Comparison of ENCODE assay signal across 9 mouse cellular contexts in the genomic region with DNA sequence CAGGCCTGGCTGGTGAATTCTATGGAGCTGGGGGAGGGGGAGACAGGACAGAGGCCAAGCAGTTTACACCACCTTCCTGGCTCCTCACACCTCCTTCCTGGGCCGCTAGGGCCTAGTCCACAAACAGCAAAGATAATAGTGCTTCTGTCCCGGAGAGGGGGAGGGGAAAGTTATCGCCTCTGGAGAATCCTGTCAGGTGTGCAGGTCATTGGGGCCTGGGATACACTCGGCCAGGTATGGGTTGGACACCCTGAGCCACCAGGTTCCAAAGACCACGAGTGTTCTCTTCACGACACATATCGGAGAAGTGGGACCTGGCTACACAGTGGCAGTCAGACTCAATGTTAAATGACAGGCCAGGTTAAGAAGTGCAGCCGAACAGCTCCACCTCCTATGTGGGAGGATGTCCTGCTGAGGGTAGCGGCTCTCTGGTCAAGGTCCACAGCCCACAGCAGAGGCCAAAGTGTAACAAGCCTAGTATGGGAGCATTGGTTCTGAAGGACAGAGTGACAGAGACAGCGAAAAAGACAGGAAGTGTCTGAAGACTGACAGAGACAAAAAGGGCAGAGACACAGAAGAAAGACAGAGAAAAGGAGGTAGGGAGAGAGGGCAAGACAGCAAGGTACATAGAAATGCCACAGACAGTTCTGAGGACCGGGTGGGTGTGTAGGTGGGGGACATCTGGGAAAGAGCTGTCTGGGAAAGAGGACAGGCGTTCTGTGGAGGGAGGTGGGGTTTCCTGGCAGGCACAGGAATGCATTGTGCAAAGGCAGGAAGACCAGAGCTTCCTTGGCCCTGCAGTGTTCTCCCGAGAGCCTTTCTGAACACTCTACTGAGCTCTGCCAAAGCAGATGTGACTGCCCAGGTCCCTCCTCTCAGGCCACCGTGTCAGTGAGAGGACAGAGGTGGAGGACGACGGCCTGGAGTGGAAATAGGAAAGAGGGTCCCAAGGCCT. TPM values are rescaled to one million over a fixed set of nuclear protein-coding genes. Genes with fewer than 3 reads are reported as not detected.
DNase-seq lines count a peak whose midpoint lies in the region; ATAC-seq and TF ChIP-seq lines count a peak whose summit lies in the region.
"Had no signal": no experiment of that assay in that cellular context is flagged by ENCODE, and none has a peak within 500 bp of the region (broad histone marks: within the 10 kb centered on the region; RNA-seq: fewer than 3 reads in every experiment).

No protein-coding gene starts in this region.

- 0 out of 2 replicates have a peak overlapping the region, but pooled peaks have one; percentile 38 for H3K9ac ChIP-seq in embryonic facial prominence, embryonic 12.5 days
- no peak overlapping the region for H3K9ac ChIP-seq in intestine, postnatal 0 days (ENCODE audit: low read depth, low read length)
- H3K9ac ChIP-seq in liver, embryonic 14.5 days (replicated peaks): no peak overlapping the region

- TF ChIP-seq EP300 in liver, embryonic 14.5 days (IDR thresholded peaks at IDR 0.05; ENCODE audit: low read depth): no peak

- no peaks in the 10 kb centered on the region for H3K9me3 ChIP-seq in erythroblast, embryonic 14.5 days (ENCODE audit: control insufficient read depth, low read length)
- no peaks in the 10 kb centered on the region for H3K9me3 ChIP-seq in embryonic facial prominence, embryonic 12.5 days
- H3K9me3 ChIP-seq in intestine, postnatal 0 days (ENCODE audit: control insufficient read depth): no peaks in the 10 kb centered on the region
- no peaks in the 10 kb centered on the region for H3K9me3 ChIP-seq in liver, embryonic 14.5 days (ENCODE audit: control insufficient read depth, low read length)

- peaks cover 1% of the 10 kb centered on the region for H3K27me3 ChIP-seq in erythroblast, embryonic 14.5 days (ENCODE audit: control insufficient read depth)
- peaks cover 3% of the 10 kb centered on the region; the same call in 1 of the 2 replicates for H3K27me3 ChIP-seq in embryonic facial prominence, embryonic 12.5 days
- H3K27me3 ChIP-seq in intestine, postnatal 0 days (replicated peaks; ENCODE audit: control insufficient read depth, insufficient read depth, low read length): no peaks in the 10 kb centered on the region
- no peaks in the 10 kb centered on the region for H3K27me3 ChIP-seq in liver, embryonic 14.5 days (ENCODE audit: control insufficient read depth, insufficient read depth, low read length)
- H3K27me3 ChIP-seq: CH12.LX had no signal

- peaks cover 6% of the 10 kb centered on the region for H3K4me1 ChIP-seq in erythroblast, embryonic 14.5 days (ENCODE audit: control insufficient read depth)
- peaks cover 9% of the 10 kb centered on the region; the same call in 1 of the 2 replicates for H3K4me1 ChIP-seq in embryonic facial prominence, embryonic 12.5 days
- H3K4me1 ChIP-seq in intestine, postnatal 0 days (replicated peaks; ENCODE audit: control insufficient read depth, insufficient read depth, low read length): peaks cover 11% of the 10 kb centered on the region; the same call in 1 of the 2 replicates
- H3K4me1 ChIP-seq in liver, embryonic 14.5 days (replicated peaks; ENCODE audit: control insufficient read depth in 2 of 2, insufficient read depth in 2 of 2, low read length in 1 of 2): peaks cover 0 to 10% of the 10 kb centered on the region in 2 experiments; a peak in 2 of 4 replicates

- no peak overlapping the region for H3K27ac ChIP-seq in embryonic facial prominence, embryonic 12.5 days
- H3K27ac ChIP-seq in intestine, postnatal 0 days (ENCODE audit: low read depth, low read length): peak overlapping the region; percentile 90
- H3K27ac ChIP-seq in liver, embryonic 14.5 days: peak overlapping the region; percentile 50

- WGBS in embryonic facial prominence, embryonic 12.5 days: 63% methylated on average over 16 of the region's 16 CpGs
- 33% methylated on average over 16 of the region's 16 CpGs for WGBS in intestine, postnatal 0 days
- 48% methylated on average over 16 of the region's 16 CpGs for WGBS in liver, embryonic 14.5 days (ENCODE audit: insufficient replicate concordance)

- no peaks in the 10 kb centered on the region for H3K36me3 ChIP-seq in erythroblast, embryonic 14.5 days (ENCODE audit: control insufficient read depth)
- no peaks in the 10 kb centered on the region for H3K36me3 ChIP-seq in embryonic facial prominence, embryonic 12.5 days
- H3K36me3 ChIP-seq in intestine, postnatal 0 days (ENCODE audit: control insufficient read depth, insufficient read depth): 0 out of 2 replicates have a peak, but pooled peaks cover 5% of the 10 kb centered on the region
- no peaks in the 10 kb centered on the region for H3K36me3 ChIP-seq in liver, embryonic 14.5 days (replicated peaks; ENCODE audit: control insufficient read depth, insufficient read depth, low read depth)

- H3K4me2 ChIP-seq in embryonic facial prominence, embryonic 12.5 days (replicated peaks): no peak overlapping the region
- peak overlapping the region; percentile 56 for H3K4me2 ChIP-seq in intestine, postnatal 0 days (replicated peaks; ENCODE audit: low read depth)
- peak overlapping the region; percentile 40 for H3K4me2 ChIP-seq in liver, embryonic 14.5 days (ENCODE audit: low read depth)

- peak; percentile 39 for TF ChIP-seq CTCF in intestine, postnatal 0 days (IDR thresholded peaks at IDR 0.05; ENCODE audit: low read depth)
- no peak for TF ChIP-seq CTCF in liver, embryonic 14.5 days (IDR thresholded peaks at IDR 0.05; ENCODE audit: low read depth)

- H3K4me3 ChIP-seq in erythroblast, embryonic 14.5 days (replicated peaks): peak overlapping the region; percentile 21
- H3K4me3 ChIP-seq in embryonic facial prominence, embryonic 12.5 days: no peak overlapping the region
- no peak overlapping the region; the same call in 1 of the 2 replicates for H3K4me3 ChIP-seq in intestine, postnatal 0 days (ENCODE audit: low read depth, low read length)
- peak overlapping the region in 1 of 2 experiments; percentile 5; a peak in 2 of 4 replicates for H3K4me3 ChIP-seq in liver, embryonic 14.5 days (ENCODE audit: insufficient read depth in 1 of 2, low read depth in 2 of 2, low read length in 2 of 2)

- DNase-seq in liver, embryonic 14.5 days (ENCODE audit: low read depth in 3 of 3, low spot score in 3 of 3): peak in 1 of 3 experiments; percentile 33
- no peak for DNase-seq in retina, postnatal 1 day
- no peak for DNase-seq in urinary bladder, adult 2 months (ENCODE audit: low spot score)

- ATAC-seq in erythroblast, adult 5-6 weeks (replicated peaks; ENCODE audit: low FRiP score, poor library complexity, severe bottlenecking): no peak
- ATAC-seq in embryonic facial prominence, embryonic 12.5 days (ENCODE audit: insufficient number of reproducible peaks, insufficient read depth, low FRiP score, low TSS enrichment): no peak
- ATAC-seq in intestine, postnatal 0 days: peak; percentile 84
- peak; percentile 64 for ATAC-seq in liver, embryonic 14.5 days (ENCODE audit: insufficient read depth)
- ATAC-seq in megakaryocyte, adult 5-6 weeks (ENCODE audit: poor library complexity, severe bottlenecking): no peak

RNA-seq across cellular contexts. Expression of a gene that starts 14.6 kb away (rescaled TPM):
- 0.01 and 0.11 TPM in 2 replicates for polyA plus RNA-seq in erythroblast, embryonic 14.5 days (2012)
- 4.4 and 12.7 TPM in 2 replicates for total RNA-seq in erythroblast, adult 5-6 weeks (2015; ENCODE audit: low replicate concordance)
- 2.8 and 7.0 TPM in 2 replicates for total RNA-seq in erythroblast, adult 5-6 weeks (2017; ENCODE audit: low replicate concordance)
- 14.0 and 16.1 TPM in 2 replicates for polyA plus RNA-seq in embryonic facial prominence, embryonic 12.5 days (2016; fragmentation: Nextera tagmentation; extraction: Ambion mirVana)
- 24.0 and 25.0 TPM in 2 replicates for polyA plus RNA-seq in intestine, postnatal 0 days (2015; fragmentation: Nextera tagmentation; extraction: Ambion mirVana)
- polyA plus RNA-seq in liver, embryonic 14.5 days (2012; rRNA removed): 10.3 and 10.4 TPM in 2 replicates
- polyA plus RNA-seq in liver, embryonic 14.5 days (2014; fragmentation: Nextera tagmentation; extraction: Ambion mirVana): 6.6 and 7.3 TPM in 2 replicates
- 7.3 and 8.4 TPM in 2 replicates for total RNA-seq in megakaryocyte, adult 5-6 weeks (2015)
- 12.7 and 13.9 TPM in 2 replicates for total RNA-seq in megakaryocyte, adult 5-6 weeks (2017)
- 29.5 and 35.3 TPM in 2 replicates for polyA plus RNA-seq in urinary bladder, adult 2 months (2012; rRNA removed)

RNA-seq across cellular contexts. Expression of a gene that starts 40.5 kb away (rescaled TPM):
- polyA plus RNA-seq in erythroblast, embryonic 14.5 days (2012): 0.37 and 0.42 TPM in 2 replicates
- total RNA-seq in erythroblast, adult 5-6 weeks (2015; ENCODE audit: low replicate concordance): 4.8 and 5.0 TPM in 2 replicates
- total RNA-seq in erythroblast, adult 5-6 weeks (2017; ENCODE audit: low replicate concordance): 11.2 and 20.9 TPM in 2 replicates
- 0.43 and 0.46 TPM in 2 replicates for polyA plus RNA-seq in embryonic facial prominence, embryonic 12.5 days (2016; fragmentation: Nextera tagmentation; extraction: Ambion mirVana)
- 0.10 and 0.26 TPM in 2 replicates for polyA plus RNA-seq in intestine, postnatal 0 days (2015; fragmentation: Nextera tagmentation; extraction: Ambion mirVana)
- polyA plus RNA-seq in liver, embryonic 14.5 days (2012; rRNA removed): 0.61 and 0.63 TPM in 2 replicates
- polyA plus RNA-seq in liver, embryonic 14.5 days (2014; fragmentation: Nextera tagmentation; extraction: Ambion mirVana): 0.24 and 0.44 TPM in 2 replicates
- total RNA-seq in megakaryocyte, adult 5-6 weeks (2015): not detected in 2 replicates
- not detected in 2 replicates for total RNA-seq in megakaryocyte, adult 5-6 weeks (2017)
- polyA plus RNA-seq in urinary bladder, adult 2 months (2012; rRNA removed): 1.7 and 2.2 TPM in 2 replicates

Comparison
In these comparisons a context has a peak if more than half of its experiments do, and no peak if none do; other contexts are left out.
1. ATAC-seq: peak in intestine, postnatal 0 days (single experiment) and liver, embryonic 14.5 days (single experiment); none in erythroblast, adult 5-6 weeks (single experiment), embryonic facial prominence, embryonic 12.5 days (single experiment) and megakaryocyte, adult 5-6 weeks (single experiment).